Mouse (Mus musculus): Measurements from ENCODE around the gene Cpa3.

Cpa3 gene

GRCm38 (mm10) chr3:20242050-20242449 lies at the start of gene Cpa3:
TSS of gene Cpa3 (minus strand) at chr3:20242181.
- DNase-seq: no peak

GRCm38 (mm10) chr3:20291370-20291769 lies 49.4 kb upstream of the Cpa3 start:
- no peak for DNase-seq

- no peak for DNase-seq
These were observed 46.8 kb upstream of the Cpa3 start for GRCm38 (mm10) chr3:20288761-20289160.

GRCm38 (mm10) chr3:20281796-20282195 lies 39.8 kb upstream of the Cpa3 start:
- DNase-seq: no peak

GRCm38 (mm10) chr3:20275633-20276032 lies 33.7 kb upstream of the Cpa3 start, which contains the start of gene Cpb1:
TSS of gene Cpb1 (minus strand) at chr3:20275733.
- DNase-seq: no peak

- no peak for DNase-seq
These were observed 12.8 kb upstream of the Cpa3 start for GRCm38 (mm10) chr3:20254566-20255479.

GRCm38 (mm10) chr3:20243913-20244312 lies 1.9 kb upstream of the Cpa3 start:
- no peak for DNase-seq

- DNase-seq: no peak
These were observed 2.2 kb downstream of the Cpa3 start for GRCm38 (mm10) chr3:20239741-20240140.

- no peak for DNase-seq
These were observed 5.0 kb downstream of the Cpa3 start for GRCm38 (mm10) chr3:20236965-20237364.

GRCm38 (mm10) chr3:20229027-20229426 lies 13.0 kb downstream of the Cpa3 start:
- DNase-seq: no peak

GRCm38 (mm10) chr3:20225429-20225828 lies 16.6 kb downstream of the Cpa3 start:
- no peak for DNase-seq

GRCm38 (mm10) chr3:20222926-20223698 lies 18.9 kb downstream of the Cpa3 start:
- DNase-seq: no peak

GRCm38 (mm10) chr3:20222136-20222535 lies 19.8 kb downstream of the Cpa3 start:
- DNase-seq: no peak

GRCm38 (mm10) chr3:20198869-20199268 lies 43.1 kb downstream of the Cpa3 start:
- peak; percentile 6 for DNase-seq

- DNase-seq: no peak
These were observed 44.1 kb downstream of the Cpa3 start for GRCm38 (mm10) chr3:20197878-20198277.

GRCm38 (mm10) chr3:20188976-20189675 lies 52.9 kb downstream of the Cpa3 start:
- DNase-seq: no peak

GRCm38 (mm10) chr3:20172394-20172793 lies 69.6 kb downstream of the Cpa3 start:
- DNase-seq: no peak

GRCm38 (mm10) chr3:20167487-20167886 lies 74.5 kb downstream of the Cpa3 start:
- no peak for DNase-seq

Measured in cerebellum, adult 9-10 months (tissue).